Mouse (Mus musculus) liver, embryonic 14.5 days (tissue): ENCODE data around the gene Inip. TPM values are rescaled to one million over a fixed set of nuclear protein-coding genes. Genes with fewer than 3 reads are reported as not detected.

Source experiments
- ATAC-seq: fragments of 200-750 bp; cut with Nextera tagmentation; 2 replicates; pipeline ENCODE4 v1.8.0; 2017; ENCODE audit warnings: moderate number of reproducible peaks, mild to moderate bottlenecking, moderate library complexity; ENCODE audit not compliant: insufficient read depth
- DNase-seq, 3 experiments: peaks; one replicate each; pipeline ENCODE4 v3.0.0-alpha.2; 2012 to 2013; ENCODE audit warnings: low read depth in 3 of 3, low spot score in 3 of 3
- H3K27ac ChIP-seq: fragments of 300-500 bp; sonication (generic); 2 replicates; pipeline ENCODE4 v1.5.1; 2014; ENCODE audit warnings: moderate library complexity, mild to moderate bottlenecking, control low read depth, inconsistent platforms
- H3K27me3 ChIP-seq: fragments of 300-500 bp; sonication (generic); 2 replicates; pipeline ENCODE4 v1.6.1; 2014; ENCODE audit warnings: mild to moderate bottlenecking, low read length, moderate library complexity; ENCODE audit not compliant: control insufficient read depth, insufficient read depth
- H3K36me3 ChIP-seq: fragments of 300-500 bp; sonication (generic); replicated peaks from 2 replicates; pipeline ENCODE4 v1.6.1; 2014; ENCODE audit warnings: low read depth; ENCODE audit not compliant: control insufficient read depth, insufficient read depth
- H3K4me1 ChIP-seq, 2 experiments: fragments of 200-500 bp in 1 of 2; fragments of 300-500 bp in 1 of 2; sonication (generic) in 1 of 2; replicated peaks; 2 replicates each; pipeline ENCODE4 v1.6.1; 2012 to 2014; ENCODE audit warnings: antibody characterized with exemption in 1 of 2, inconsistent platforms in 1 of 2, low read length in 1 of 2; ENCODE audit not compliant: control insufficient read depth in 2 of 2, insufficient read depth in 2 of 2
- H3K4me2 ChIP-seq: fragments of 300-500 bp; sonication (generic); 2 replicates; pipeline ENCODE4 v1.6.1; 2014; ENCODE audit warnings: low read depth, mild to moderate bottlenecking, control low read depth, moderate library complexity
- H3K4me3 ChIP-seq, 2 experiments: fragments of 200-500 bp in 1 of 2; fragments of 300-500 bp in 1 of 2; sonication (generic) in 1 of 2; 2 replicates each; pipeline ENCODE4 v1.5.1; 2012 to 2014; ENCODE audit warnings: low read depth in 2 of 2, low read length in 2 of 2, mild to moderate bottlenecking in 2 of 2, control low read depth in 1 of 2, inconsistent platforms in 1 of 2, moderate library complexity in 1 of 2; ENCODE audit not compliant: insufficient read depth in 1 of 2
- H3K9ac ChIP-seq: fragments of 300-500 bp; sonication (generic); replicated peaks from 2 replicates; pipeline ENCODE4 v1.6.1; 2014; ENCODE audit warnings: mild to moderate bottlenecking, control low read depth, moderate library complexity
- H3K9me3 ChIP-seq: fragments of 300-500 bp; sonication (generic); 2 replicates; pipeline ENCODE4 v1.6.1; 2016; ENCODE audit warnings: low read length, mixed read lengths; ENCODE audit not compliant: control insufficient read depth
- CTCF ChIP-seq: IDR thresholded peaks from 2 replicates; pipeline ENCODE4 v1.5.1; 2016; ENCODE audit warnings: antibody characterized with exemption, low read depth, control low read depth
- EP300 ChIP-seq: IDR thresholded peaks from 2 replicates; pipeline ENCODE4 v1.6.1; 2016; ENCODE audit warnings: antibody characterized with exemption, low read depth
- WGBS: fragments of 180-500 bp; shearing (Covaris S2); extraction: QIAGEN DNeasy Blood & Tissue Kit; methylation state at CpG from one replicate; pipeline ENCODE4 v1.1.7; 2014; ENCODE audit not compliant: insufficient replicate concordance; 5-methylcytosine and 5-hydroxymethylcytosine counted together
- polyA plus RNA-seq, 2 experiments: library from polyadenylated mRNA; depleted of rRNA in 1 of 2; stranded (reverse) in 1 of 2; unstranded in 1 of 2; fragments of >200 nt; fragmentation: Nextera tagmentation in 1 of 2; extraction: Ambion mirVana in 1 of 2; gene quantifications; 2 replicates each; pipeline versions ENCODE4 v1.2.1 to v1.2.3; 2012 to 2014

Gene Inip
- polyA plus RNA-seq, 2 experiments: 8.1 to 16.7 TPM

DNA sequence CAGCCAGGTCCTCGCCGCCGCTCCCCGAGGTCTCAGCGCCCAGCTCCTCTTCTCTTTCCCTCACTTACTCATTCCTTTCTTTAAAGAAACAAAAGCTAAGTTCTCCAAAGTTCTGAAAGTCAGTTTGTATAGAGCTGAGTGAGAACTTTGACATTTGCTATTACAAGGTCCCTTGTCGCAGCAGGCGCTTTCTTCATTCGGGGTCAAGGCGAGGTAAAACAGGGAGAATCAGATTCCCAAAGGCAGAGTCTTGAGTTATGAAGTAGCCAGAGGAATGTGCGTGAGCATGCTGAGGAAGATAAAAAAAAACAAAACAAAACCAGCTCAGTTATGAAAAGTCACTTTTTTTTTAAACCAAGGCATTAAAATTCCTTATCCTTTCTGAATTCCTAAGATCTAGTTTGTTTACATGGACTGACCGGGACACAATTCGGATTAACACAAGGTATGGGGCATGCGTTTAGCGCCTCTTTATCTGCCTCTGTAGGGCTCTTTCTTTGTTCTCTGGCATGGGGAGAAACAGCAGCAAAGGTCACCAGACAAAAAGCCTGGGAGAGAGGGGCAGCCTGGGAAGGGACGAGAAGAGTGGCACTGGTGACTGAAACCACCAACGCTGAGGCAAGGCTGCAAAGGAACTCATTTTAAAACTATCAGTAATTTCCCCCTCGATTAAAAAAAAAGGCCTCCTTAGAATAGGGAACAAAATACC, 29.1 kb downstream of the Inip start:
- no peak overlapping the region for H3K9ac ChIP-seq
- H3K36me3 ChIP-seq: peaks cover 33% of the 10 kb centered on the region
- ATAC-seq (no peak), DNase-seq (no peak)
- H3K4me2 ChIP-seq: no peak overlapping the region
- no peak overlapping the region for H3K27ac ChIP-seq
- no peaks in the 10 kb centered on the region for H3K27me3 ChIP-seq
- TF ChIP-seq CTCF (no peak), EP300 (no peak)
- H3K4me3 ChIP-seq: no peak overlapping the region
- 85% methylated on average over 17 of the region's 17 CpGs for WGBS
- H3K4me1 ChIP-seq: no peaks in the 10 kb centered on the region
- no peaks in the 10 kb centered on the region for H3K9me3 ChIP-seq

DNA sequence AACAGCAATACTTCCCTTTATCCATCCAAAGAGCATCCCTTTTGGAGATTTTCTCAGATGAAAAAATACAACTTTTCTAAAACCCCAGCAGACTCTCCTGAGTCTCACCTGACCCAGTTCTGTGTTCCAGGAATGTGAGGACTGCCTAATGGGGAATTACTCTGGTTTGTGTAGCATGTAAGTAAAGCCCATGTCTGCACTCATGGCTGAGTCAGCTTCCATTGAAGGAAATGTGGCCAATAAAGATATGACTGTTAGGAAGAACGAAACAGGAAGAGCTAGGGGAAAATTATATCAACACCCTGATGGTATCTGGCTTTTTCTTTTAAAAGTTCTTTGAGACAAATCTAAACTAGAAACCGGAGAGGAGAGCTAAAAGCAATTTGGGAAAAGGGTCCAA, 33.7 kb downstream of the Inip start:
- H3K4me1 ChIP-seq: peaks cover 0 to 4% of the 10 kb centered on the region in 2 experiments; a peak in 2 of 4 replicates
- H3K4me3 ChIP-seq: no peak overlapping the region
- 23% methylated on average over 2 of the region's 2 CpGs for WGBS
- DNase-seq: no peak
- ATAC-seq: no peak
- no peaks in the 10 kb centered on the region for H3K27me3 ChIP-seq
- H3K9ac ChIP-seq: no peak overlapping the region
- no peak overlapping the region for H3K27ac ChIP-seq
- H3K9me3 ChIP-seq: no peaks in the 10 kb centered on the region
- no peak overlapping the region for H3K4me2 ChIP-seq
- peaks cover 19% of the 10 kb centered on the region for H3K36me3 ChIP-seq
- TF ChIP-seq CTCF: no peak
- no peak for TF ChIP-seq EP300

DNA sequence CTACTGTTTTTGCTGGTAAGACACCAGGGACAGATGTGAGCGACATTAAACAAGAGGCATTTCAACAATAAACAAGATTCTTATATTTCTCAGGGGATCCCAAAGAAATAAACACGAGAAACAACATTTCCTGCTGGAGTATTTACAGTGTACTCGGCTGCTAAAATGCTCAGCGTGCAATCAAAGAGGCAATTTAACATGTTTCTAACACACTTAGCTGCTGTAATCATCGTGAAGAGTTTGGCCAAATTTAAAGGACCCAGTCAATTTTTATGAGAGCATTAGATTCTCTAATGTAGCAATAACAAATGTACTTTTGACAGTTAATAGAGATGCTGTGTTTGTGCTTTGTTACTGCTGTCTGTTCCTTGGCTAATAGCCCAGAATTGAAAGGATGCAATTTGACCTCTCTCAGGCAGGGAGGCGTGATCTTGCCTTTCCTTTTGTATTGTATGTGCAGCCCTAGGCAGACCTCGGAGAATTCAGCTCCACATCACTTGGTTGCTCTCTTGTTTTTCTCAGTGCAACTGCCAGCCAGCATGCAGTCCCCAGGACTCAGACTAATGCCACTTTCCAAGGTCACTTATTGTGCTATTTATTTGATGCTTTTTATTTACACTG, 35.9 kb downstream of the Inip start:
- TF ChIP-seq EP300 (no peak), CTCF (no peak)
- no peaks in the 10 kb centered on the region for H3K9me3 ChIP-seq
- H3K4me2 ChIP-seq: no peak overlapping the region
- H3K9ac ChIP-seq: no peak overlapping the region
- no peak for DNase-seq
- H3K4me3 ChIP-seq: no peak overlapping the region
- no peak overlapping the region for H3K27ac ChIP-seq
- peaks cover 0 to 4% of the 10 kb centered on the region in 2 experiments; a peak in 2 of 4 replicates for H3K4me1 ChIP-seq
- no peak for ATAC-seq
- peaks cover 1% of the 10 kb centered on the region for H3K36me3 ChIP-seq
- no peaks in the 10 kb centered on the region for H3K27me3 ChIP-seq
- 51% methylated on average over 7 of the region's 7 CpGs for WGBS

DNA sequence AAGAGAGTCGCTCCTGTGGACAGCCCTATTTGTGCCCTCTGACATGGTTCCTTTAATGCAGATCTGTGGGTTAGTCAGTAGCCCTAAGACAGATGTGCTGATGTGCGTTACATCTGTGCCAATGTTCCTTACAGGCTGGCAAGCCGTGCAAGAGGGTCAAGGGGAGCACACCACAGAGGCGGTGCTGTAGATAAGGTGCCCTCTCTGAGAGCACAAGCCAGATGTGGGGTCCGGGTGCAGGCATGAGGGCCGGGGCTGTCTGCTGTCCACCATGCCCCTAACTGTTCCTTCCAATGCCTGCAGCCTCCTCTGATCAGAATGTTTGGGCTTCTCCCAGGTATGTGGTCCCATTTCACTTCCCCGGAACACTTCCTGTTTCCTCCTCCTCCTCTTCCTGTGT, 36.4 kb downstream of the Inip start:
- 48% methylated on average over 7 of the region's 7 CpGs for WGBS
- H3K4me3 ChIP-seq: no peak overlapping the region
- no peak overlapping the region for H3K4me2 ChIP-seq
- no peak for ATAC-seq
- no peaks in the 10 kb centered on the region for H3K27me3 ChIP-seq
- no peak for DNase-seq
- H3K9ac ChIP-seq: no peak overlapping the region
- H3K9me3 ChIP-seq: no peaks in the 10 kb centered on the region
- TF ChIP-seq EP300 (no peak), CTCF (no peak)
- no peak overlapping the region for H3K27ac ChIP-seq
- no peaks in the 10 kb centered on the region for H3K36me3 ChIP-seq
- peaks cover 0 to 4% of the 10 kb centered on the region in 2 experiments; a peak in 2 of 4 replicates for H3K4me1 ChIP-seq

DNA sequence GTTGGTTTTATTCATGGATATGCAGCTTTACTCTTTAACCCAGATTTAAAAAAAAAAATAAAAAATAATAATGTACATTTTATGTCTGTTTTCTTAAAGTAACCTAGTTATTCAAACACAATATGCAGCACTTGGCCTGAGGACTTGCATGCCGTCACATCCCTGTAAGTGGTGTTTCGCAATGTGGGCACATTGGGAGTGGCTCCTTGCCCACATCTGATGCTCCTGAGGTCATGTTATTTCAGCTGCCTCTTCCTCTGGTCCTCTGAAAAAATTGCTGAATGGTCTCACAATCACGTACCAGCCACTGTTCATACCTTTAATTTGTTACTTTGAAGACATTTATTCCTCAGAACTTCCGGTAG, 40.0 kb downstream of the Inip start:
- no peaks in the 10 kb centered on the region for H3K9me3 ChIP-seq
- no peak overlapping the region for H3K4me3 ChIP-seq
- H3K4me1 ChIP-seq: peaks cover 0 to 4% of the 10 kb centered on the region in 2 experiments; a peak in 2 of 4 replicates
- no peaks in the 10 kb centered on the region for H3K36me3 ChIP-seq
- H3K27me3 ChIP-seq: no peaks in the 10 kb centered on the region
- no peak overlapping the region for H3K4me2 ChIP-seq
- H3K9ac ChIP-seq: no peak overlapping the region
- TF ChIP-seq EP300: no peak
- no peak for TF ChIP-seq CTCF
- H3K27ac ChIP-seq: no peak overlapping the region
- no peak for DNase-seq
- WGBS: 65% methylated on average over 4 of the region's 4 CpGs
- ATAC-seq: no peak
